Mouse (Mus musculus): ENCODE results near the gene Bid.
"Not testable (repeated sequence)": the region's sequence is repeated elsewhere in the genome, so short reads cannot be mapped to it uniquely, and the experiment has no call there.

The Bid gene

DNA sequence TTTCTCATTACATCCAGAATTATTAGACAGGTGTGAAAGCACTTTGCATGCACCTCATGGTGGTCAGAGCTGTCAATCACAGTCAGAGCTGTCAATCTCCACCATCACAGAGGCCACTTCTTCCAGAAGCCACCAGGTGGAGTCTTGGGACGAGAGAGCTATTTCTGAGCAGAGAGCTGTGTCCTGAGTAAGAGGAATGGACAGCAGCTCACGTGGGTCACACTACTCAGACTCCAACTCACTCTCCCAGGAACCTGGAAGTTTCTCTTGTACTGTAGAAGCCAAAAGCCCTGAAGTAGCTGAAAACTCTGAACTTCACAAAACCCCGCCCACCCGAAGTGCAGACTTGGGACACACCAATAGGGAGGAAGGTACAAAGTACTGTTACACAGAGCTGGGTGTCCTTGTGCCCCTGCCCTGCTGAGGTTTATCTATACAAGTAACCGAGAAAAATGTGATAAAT, 13.2 kb downstream of the Bid start:
- peak; percentile 40 for DNase-seq (ENCODE audit: low spot score)

DNA sequence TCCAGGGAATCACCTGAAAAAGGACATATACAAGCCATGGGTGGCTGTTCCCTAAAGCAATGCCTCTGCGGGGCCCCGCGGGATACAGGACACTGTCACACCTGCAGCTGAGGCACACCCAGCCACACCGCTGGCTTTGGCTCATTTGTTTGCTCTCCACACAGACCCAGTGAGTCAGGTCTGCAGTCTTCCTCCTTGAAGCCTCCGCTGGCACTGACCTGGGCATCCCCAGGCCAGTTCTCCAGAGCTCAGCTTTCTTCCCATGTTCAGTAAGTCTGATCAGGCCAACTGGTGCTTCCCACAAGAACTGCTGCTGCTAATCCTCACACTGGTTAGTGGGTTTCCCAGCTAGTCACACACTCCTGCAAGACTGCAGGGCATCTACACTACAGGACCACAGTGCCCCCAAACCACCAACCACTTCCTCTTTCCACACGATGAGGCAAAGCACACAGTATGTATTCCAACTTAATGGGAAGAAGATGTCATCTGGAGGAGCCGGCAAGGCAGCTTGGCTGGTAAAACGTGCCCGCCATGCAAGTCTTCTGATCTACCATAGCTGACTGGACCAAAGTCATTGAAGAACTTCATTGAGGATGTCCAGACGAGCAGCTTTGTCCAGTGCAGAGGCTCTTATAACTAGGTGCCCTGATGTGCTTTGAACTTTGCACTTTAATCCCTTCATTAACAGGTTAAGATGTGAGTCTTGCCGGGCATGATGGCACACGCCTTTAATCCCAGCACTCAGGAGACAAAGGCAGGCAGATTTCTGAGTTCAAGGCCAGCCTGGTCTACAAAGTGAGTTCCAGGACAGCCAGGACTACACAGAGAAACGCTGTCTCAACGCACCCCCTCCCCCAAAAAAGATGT, 14.6 kb downstream of the Bid start:
- DNase-seq (ENCODE audit: low spot score): no peak

DNA sequence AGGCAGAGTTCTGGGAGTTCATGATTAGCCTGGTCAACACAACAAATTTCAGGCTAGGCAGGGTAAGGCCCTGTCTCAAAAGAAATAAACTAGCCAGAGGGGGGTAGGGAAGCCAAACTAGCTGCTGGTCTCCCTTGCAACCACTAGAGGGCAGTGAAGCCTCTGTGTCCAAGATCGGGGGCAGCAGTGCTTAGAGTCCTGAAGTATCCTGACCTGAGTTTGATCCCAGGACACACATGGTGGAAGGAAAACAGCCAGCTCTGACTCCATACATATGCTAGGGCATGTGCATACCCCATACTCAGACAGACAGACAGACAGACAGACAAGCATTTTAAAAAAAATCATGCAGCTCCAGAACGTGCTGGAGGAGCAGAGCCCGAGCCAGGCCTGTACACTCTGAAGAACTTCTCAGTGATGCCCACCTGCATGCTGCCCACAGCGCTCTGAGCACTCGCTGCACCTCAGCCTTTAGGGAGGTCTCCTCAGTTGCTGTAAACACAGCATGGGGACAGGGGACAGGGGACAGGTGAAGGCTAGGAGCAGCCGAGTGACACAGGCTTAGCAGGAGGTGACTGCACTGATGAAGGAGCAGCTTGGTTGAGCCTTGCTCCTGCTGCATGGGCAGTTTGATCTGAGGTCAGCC, 18.3 kb downstream of the Bid start:
- peak; percentile 35 for DNase-seq (ENCODE audit: low spot score)

DNA sequence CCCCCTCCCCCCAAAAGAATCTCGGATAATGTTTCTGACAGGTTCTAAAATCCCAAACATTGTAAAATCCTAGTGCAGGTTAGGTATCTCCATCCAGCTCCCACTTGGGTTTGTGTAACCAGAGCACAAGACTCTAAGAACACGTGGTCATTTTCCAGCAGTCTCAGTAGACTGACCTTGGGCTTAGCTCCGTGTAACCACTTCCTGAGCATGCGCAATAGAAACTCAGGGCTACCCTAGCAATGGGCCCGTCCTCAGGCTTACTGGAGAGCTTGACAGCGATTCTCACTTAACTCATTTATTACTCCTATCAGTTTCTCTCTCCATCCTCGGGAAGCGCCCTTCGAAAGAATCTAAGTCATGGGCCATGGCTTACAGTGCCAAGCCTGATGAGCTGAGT, 22.1 kb downstream of the Bid start:
- no peak for DNase-seq (ENCODE audit: low spot score)

DNA sequence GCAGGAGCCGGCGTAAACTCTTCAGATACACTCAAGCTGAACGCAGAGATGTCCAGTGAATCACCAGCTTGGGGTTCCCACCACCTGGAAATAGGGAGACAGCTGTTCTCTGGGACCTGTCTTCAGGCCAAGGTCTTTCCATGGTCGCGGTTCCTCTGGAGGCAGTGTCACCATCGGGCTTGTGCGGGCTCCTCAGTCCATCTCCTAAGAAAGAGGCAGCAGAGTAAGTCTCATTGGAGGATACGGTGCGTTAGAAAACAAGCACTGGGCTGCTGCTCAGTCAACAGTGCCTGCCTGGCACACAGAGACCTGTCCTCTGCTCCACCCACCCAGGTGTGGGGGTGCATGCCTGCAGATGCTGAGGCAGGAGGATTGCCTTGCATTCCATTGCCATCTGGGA, 22.6 kb downstream of the Bid start:
- no peak for DNase-seq (ENCODE audit: low spot score)

DNA sequence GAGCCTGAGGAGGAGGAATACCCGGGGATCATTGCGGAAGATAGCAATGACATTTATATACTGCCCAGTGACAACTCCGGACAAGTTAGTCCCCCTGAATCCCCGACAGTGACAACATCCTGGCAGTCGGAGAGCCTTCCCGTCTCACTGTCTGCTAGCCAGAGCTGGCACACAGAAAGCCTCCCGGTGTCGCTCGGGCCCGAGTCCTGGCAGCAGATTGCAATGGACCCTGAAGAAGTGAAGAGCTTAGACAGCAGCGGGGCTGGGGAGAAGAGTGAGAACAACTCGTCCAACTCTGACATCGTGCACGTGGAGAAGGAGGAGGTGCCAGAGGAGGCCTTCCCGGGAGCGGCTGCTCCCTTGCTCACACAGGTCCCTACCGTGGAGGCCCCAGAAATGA, 30.0 kb downstream of the Bid start:
- DNase-seq (ENCODE audit: low spot score): no peak

DNA sequence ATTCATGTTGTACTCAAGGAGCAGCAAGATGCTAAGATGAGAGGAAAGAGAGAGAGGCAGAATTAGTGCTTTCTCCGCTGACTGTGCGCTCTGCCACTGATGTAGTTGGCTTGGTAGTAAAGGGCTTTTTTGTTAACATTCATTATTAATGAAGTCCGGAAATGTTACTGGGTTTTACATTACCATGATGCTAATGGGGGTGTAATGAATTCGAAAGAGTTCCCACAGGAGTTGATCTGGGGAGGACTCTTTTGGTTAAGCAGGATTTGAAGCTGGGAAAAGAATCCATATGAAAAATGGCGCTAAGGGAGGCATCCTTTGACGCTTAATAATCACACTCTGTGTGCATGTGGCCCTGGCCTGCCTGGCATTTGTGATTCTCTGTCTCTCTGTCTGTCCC, 32.2 kb downstream of the Bid start:
- no peak for DNase-seq (ENCODE audit: low spot score)

DNA sequence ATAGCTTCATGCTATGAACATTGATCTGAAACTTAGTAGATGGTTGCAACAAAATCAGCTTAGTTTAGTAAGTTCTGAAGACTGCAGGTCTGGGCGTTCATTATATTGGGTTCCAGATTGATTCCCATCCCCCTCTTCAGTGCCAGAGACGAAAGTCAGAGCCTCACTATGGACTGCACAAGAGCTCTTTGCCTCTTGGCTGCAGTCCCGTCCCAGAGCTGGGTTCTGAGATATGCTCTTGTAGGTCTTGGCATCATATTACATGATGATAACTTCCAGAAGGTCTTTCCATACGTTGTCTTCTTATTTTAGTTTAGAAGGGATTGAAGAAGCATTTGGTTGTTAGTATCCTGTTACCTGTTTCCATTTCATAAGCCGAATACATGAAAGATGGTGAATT, 37.6 kb downstream of the Bid start:
- no peak for DNase-seq (ENCODE audit: low spot score)

DNA sequence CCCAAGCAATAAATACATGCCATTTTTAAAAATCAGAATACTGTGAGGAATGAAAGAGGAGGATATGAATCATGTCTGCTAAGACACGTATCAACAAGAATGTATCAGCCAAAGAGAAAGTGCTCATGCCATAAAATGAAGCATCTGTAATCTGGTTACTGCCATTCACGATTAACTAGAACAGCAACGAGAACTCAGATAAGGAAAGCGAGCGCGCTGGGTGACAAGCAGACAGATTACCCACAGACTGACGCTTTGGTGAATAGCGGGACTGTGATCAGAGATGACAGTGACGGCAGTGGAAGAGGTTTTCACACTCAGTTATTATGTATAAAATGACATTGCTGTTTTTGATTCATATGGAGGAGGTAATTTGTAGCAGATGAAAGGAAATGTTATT, 42.8 kb downstream of the Bid start:
- no peak for DNase-seq (ENCODE audit: low spot score)

DNA sequence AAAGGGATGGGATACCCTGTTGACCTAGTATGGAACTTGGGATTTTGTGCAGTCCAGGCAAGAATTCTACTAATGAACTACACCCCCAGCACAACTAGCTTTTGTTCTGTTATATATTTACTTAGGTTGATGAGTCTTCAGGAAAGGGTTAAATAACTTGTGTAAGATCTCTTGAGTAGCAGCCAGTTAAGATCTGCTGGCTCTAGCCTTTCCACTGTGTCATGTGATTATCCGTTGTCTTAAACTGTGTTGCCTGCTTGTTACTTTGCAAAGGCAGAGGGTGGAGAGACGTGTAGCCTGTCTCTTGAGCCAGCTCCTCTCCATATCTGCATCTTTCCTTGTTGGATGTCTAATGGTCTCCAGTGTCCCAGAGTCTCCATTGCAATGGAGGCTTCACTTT, 45.4 kb downstream of the Bid start:
- no peak for DNase-seq (ENCODE audit: low spot score)

DNA sequence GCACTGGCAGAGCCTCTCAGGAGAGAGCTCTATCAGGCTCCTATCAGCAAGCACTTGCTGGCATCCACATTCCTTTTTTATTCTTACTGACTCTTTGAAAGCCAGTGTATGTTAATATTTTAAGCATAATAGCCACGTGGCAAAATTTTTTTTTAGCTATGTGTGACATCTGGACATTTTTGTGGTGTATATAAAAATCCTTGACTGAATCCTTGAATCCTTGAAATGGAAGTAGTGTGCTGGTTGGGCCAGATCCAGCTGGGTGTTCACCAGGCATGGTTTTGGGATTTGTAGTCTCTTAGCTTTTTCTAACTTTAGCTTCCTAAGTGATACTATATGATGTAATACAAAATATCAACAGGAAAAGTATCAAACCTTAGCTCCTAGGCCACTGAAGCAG, 47.8 kb downstream of the Bid start:
- DNase-seq (ENCODE audit: low spot score): no peak

DNA sequence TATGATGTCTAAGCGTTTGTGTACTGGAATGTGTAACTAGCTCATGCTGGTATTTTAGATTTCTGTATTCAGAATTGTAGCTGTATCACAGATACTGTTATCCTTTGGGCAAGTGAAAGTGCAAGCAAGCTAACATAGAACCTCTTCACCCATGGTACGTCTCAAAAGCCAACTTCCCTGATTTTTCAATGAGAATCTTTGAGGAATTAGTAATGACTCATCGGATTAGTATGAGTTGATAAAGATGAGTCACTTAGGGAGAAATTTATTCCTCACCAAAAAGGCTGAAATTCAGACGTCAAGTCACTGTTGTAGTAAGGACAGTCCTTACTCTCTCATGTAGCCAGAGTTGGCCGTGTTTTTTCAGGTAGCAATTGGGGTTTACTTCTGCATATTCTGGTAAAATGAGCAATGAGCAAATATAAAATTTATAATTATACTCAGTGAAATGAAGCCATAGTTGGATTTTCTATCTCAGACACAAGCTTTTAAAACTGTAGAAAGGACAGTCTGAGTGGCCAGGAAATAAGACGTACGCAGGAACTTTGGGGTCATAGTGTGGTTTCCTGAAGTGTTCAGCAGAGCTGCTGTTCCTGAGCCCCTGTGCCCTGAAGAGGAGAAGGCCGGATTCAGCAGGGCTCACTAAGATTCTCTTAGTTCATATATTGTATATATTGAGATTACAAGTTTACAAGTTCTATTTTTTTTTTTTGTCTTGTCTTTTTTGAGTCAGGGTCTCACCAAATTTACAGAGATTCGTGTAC, 50.4 kb downstream of the Bid start:
- no peak for DNase-seq (ENCODE audit: low spot score)

DNA sequence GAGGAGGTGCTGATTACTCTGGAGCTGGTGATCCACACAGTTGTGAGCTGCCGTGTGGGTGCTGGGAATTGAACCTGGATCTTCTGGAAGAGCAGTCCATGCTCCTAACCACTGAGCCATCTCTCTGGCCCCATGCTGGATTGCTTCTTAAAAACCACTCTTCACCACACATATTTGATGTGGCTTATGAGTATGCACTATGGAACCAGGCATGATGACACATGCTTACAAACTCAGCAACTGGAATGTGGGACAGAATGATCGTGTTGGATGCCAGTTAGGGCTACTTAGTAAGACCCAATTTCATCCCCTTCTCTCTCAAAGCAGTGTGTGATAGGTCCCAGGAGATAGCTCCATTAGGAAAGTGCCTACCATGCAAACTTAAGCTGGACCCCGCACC, 56.6 kb downstream of the Bid start:
- DNase-seq (ENCODE audit: low spot score): no peak

DNA sequence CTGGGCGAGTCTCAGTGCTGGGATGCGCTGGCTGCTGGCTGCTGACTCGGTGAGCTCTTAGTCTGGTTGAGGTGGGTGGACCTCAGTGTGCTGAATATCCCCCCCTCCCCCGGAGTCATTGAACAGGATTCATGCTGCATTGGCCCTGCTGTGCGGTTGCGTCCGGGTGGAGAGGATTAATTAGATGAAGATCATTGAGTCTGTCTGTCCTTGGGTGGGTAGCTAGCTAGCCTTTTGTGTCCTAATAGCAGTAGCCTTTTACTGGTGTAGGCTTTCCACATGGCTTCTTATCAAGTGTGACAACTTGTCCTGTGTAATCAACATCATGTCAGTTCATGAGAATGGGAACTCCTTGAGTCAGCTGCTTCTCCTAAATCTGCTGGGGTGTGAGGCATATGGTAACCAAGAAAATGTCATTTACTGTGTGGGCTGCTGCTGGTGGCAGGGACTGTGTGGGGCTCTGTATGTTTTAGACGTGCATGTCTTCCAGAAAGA, 58.4 kb downstream of the Bid start:
- no peak for DNase-seq (ENCODE audit: low spot score)

DNA sequence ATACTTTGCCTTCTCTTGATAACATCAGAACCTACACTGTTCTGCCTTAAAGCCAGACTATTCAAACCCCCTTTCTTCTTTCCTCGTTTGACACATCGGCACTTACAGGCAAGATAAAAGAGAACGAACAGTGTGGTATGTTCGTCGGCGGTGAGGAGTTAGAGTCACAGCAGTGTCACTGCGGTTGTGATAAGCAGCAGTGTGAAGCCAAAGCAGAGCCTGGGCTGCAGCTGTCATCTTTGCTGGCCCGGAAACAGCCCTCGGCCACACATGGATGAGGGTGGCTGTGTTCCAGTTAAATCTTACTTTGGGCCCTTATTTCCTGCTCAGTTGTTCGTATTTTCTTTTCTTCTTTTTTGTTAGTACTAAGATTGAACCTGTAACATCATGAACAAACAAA, 62.2 kb downstream of the Bid start:
- DNase-seq (ENCODE audit: low spot score): no peak

DNA sequence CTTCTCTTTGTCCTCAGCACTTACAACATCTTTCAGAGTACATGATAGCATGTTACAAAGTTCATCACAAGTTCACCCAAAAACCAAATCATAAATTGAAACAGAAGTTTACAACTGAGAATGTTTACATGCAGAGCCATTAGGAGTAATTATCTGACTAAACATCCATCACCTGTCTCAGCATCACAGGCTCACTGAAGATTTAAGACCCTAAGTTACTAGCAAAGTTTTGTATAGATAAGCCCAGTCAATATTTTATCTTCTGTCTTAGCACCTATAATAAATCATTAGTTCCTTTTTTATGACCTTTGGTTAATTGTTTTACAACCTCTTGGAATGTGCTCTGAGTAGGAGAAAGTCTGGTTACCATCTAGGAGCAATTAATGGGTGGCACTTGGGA, 65.9 kb downstream of the Bid start:
- not testable (repeated sequence) for DNase-seq (ENCODE audit: low spot score)

Data from spleen, adult 12 weeks (tissue).